ENCODE assay signal across 21 mouse cellular contexts in genomic region chr10:34117131-34117530, GRCm38 (mm10). TPM values are rescaled to one million over a fixed set of nuclear protein-coding genes. Genes with fewer than 3 reads are reported as not detected.
DNase-seq lines count a peak whose midpoint lies in the region; ATAC-seq lines count a peak whose summit lies in the region.
"Had no signal": no experiment of that assay in that cellular context is flagged by ENCODE, and none has a peak within 500 bp of the region (broad histone marks: within the 10 kb centered on the region; RNA-seq: fewer than 3 reads in every experiment).

No protein-coding gene starts in this region.

- peak; percentile 55 for ATAC-seq in granulocyte monocyte progenitor cell, adult 5-6 weeks (replicated peaks; ENCODE audit: poor library complexity, severe bottlenecking)
- ATAC-seq in inflammation-experienced regulatory T-cells, adult 6 months: no peak
- ATAC-seq: forebrain, embryonic 13.5 days; forebrain, embryonic 15.5 days; forebrain, postnatal 0 days; Patski had no signal

- intact Hi-C loops in heart, postnatal 36 days (cut with DNase I): no loop called here

- DNase-seq in A20 (ENCODE audit: low read depth, low spot score): peak; percentile 16
- peak; percentile 28 for DNase-seq in adipocyte (ENCODE audit: low spot score)
- no peak for DNase-seq in gastrocnemius, postnatal 4 days (ENCODE audit: low spot score in 2 of 2)
- DNase-seq in heart, postnatal 36 days: no peak
- DNase-seq: adrenal gland, adult 2 months; adrenal gland, postnatal 10 days; adrenal gland, postnatal 25 days; cerebellum, adult 11-12 months; cerebellum, adult 2 months; cerebellum, adult 9-10 months; cerebellum, postnatal 10 days; cerebellum, postnatal 25 days; forebrain, postnatal 0 days had no signal

RNA-seq across cellular contexts. Expression of gene Calhm6, which starts 10.7 kb away (rescaled TPM):
- 3.2 and 6.1 TPM in 2 replicates for total RNA-seq in granulocyte monocyte progenitor cell, adult 5-6 weeks (2014; fragmentation: Nextera tagmentation)
- 3.0 and 4.4 TPM in 2 replicates for total RNA-seq in granulocyte monocyte progenitor cell, adult 5-6 weeks (2017)
- total RNA-seq in gastrocnemius, postnatal 4 days (2021): under 1 TPM; 0.34 TPM
- polyA plus RNA-seq in inflammation-experienced regulatory T-cells, adult 6 months (2017; shearing (Covaris generic)): 10 to 100 TPM; 30.6 to 42.2 (median 39.7) TPM
- not detected for total RNA-seq in heart, postnatal 36 days (2021)
- polyA plus RNA-seq: C2C12, G1E, Patski had no signal

RNA-seq across cellular contexts. Expression of gene Calhm5, which starts 20.8 kb away (rescaled TPM):
- total RNA-seq in granulocyte monocyte progenitor cell, adult 5-6 weeks (2014; fragmentation: Nextera tagmentation): not detected in 2 replicates
- total RNA-seq in granulocyte monocyte progenitor cell, adult 5-6 weeks (2017): not detected in 2 replicates
- total RNA-seq in gastrocnemius, postnatal 4 days (2021): 1 to 10 TPM in 1 of 2 experiments, under 1 TPM in 1; 0.78 to 1.0 TPM
- polyA plus RNA-seq in inflammation-experienced regulatory T-cells, adult 6 months (2017; shearing (Covaris generic)): not detected
- total RNA-seq in heart, postnatal 36 days (2021): 1 to 10 TPM in 1 of 2 experiments, under 1 TPM in 1; 1.00 to 1.4 TPM
- polyA plus RNA-seq: activated CD4-positive, CD25-positive, alpha-beta regulatory T cell, adult 4 months; G1E had no signal

Comparison
In these comparisons a context has a peak if more than half of its experiments do, and no peak if none do; other contexts are left out.
1. DNase-seq: peak in A20 (single experiment) and adipocyte (single experiment); none in gastrocnemius, postnatal 4 days (0 of 2) and heart, postnatal 36 days (0 of 2).